Mouse (Mus musculus) regulatory T cell (primary cell): ENCODE results near the gene Gm5868.
"Not testable (repeated sequence)": the region's sequence is repeated elsewhere in the genome, so short reads cannot be mapped to it uniquely, and the experiment has no call there.

Source experiments
- in situ Hi-C: fragments of 300-600 bp; cut with MboI, MseI; formaldehyde crosslinking; loops from one replicate; pipeline ENCODE4 v1.15.1; 2025; ENCODE audit warnings: high pct_unique_total_duplicates

The Gm5868 gene

GRCm38 (mm10) chr5:72587192-72587681 lies at the start of gene Gm5868:
Gm5868 (minus strand) TSS chr5:72587551.
- in situ Hi-C loops, result no loop called here

- in situ Hi-C loops, result loop anchor here (5.0 to 25.0 kb wide), 2 partner anchors 79 to 1901 kb away; partner anchors contain the start of genes Fip1l1, Nfxl1 and Scfd2
Observed at GRCm38 (mm10) chr5:72636576-72636975, 49.2 kb upstream of the Gm5868 start.

- in situ Hi-C loops, result loop anchor here (5.0 to 25.0 kb wide), 2 partner anchors 79 to 1901 kb away; partner anchors contain the start of genes Fip1l1, Nfxl1 and Scfd2
Observed at GRCm38 (mm10) chr5:72636122-72636521, 48.8 kb upstream of the Gm5868 start.

GRCm38 (mm10) chr5:72634791-72635271 lies 47.5 kb upstream of the Gm5868 start:
- in situ Hi-C loops, result loop anchor here (5.0 to 25.0 kb wide), 2 partner anchors 78 to 1902 kb away; partner anchors contain the start of genes Fip1l1, Nfxl1 and Scfd2

- in situ Hi-C loops, result loop anchor here (25.0 kb wide), 1 partner anchor 1907 kb away; the partner anchor contains the start of genes Fip1l1 and Scfd2
Observed at GRCm38 (mm10) chr5:72630026-72630425, 42.7 kb upstream of the Gm5868 start.

GRCm38 (mm10) chr5:72621022-72621421 lies 33.7 kb upstream of the Gm5868 start:
- in situ Hi-C loops, result no loop called here

GRCm38 (mm10) chr5:72617413-72617812 lies 30.1 kb upstream of the Gm5868 start:
- in situ Hi-C loops, result no loop called here

GRCm38 (mm10) chr5:72603138-72603537 lies 15.8 kb upstream of the Gm5868 start:
- in situ Hi-C loops, result no loop called here

GRCm38 (mm10) chr5:72601006-72601405 lies 13.7 kb upstream of the Gm5868 start:
- in situ Hi-C loops, result no loop called here

GRCm38 (mm10) chr5:72586667-72587191 lies 622 bp downstream of the Gm5868 start:
- in situ Hi-C loops, result not testable (repeated sequence)

- in situ Hi-C loops, result not testable (repeated sequence)
Observed at GRCm38 (mm10) chr5:72586122-72586521, 1.2 kb downstream of the Gm5868 start.

GRCm38 (mm10) chr5:72580970-72581332 lies 6.4 kb downstream of the Gm5868 start, which contains the start of gene Zar1:
Zar1 (minus strand) TSS chr5:72581254.
- in situ Hi-C loops, result loop anchor here (5.0 kb wide), 1 partner anchor 431 kb away; no protein-coding TSS in a partner anchor

GRCm38 (mm10) chr5:72580088-72580969 lies 7.0 kb downstream of the Gm5868 start:
- in situ Hi-C loops, result loop anchor here (5.0 kb wide), 1 partner anchor 432 kb away; no protein-coding TSS in a partner anchor

- in situ Hi-C loops, result loop anchor here (5.0 kb wide), 1 partner anchor 67 kb away; no protein-coding TSS in a partner anchor
Observed at GRCm38 (mm10) chr5:72579599-72579998, 7.8 kb downstream of the Gm5868 start.

GRCm38 (mm10) chr5:72565621-72566020 lies 21.7 kb downstream of the Gm5868 start:
- in situ Hi-C loops, result no loop called here

GRCm38 (mm10) chr5:72563183-72563582 lies 24.2 kb downstream of the Gm5868 start:
- in situ Hi-C loops, result not testable (repeated sequence)

- in situ Hi-C loops, result no loop called here
Observed at GRCm38 (mm10) chr5:72560976-72561628, 26.2 kb downstream of the Gm5868 start.

GRCm38 (mm10) chr5:72559544-72560049 lies 27.8 kb downstream of the Gm5868 start, which contains the start of gene Nfxl1:
Nfxl1 (minus strand) TSS chr5:72559684.
- in situ Hi-C loops, result loop anchor here (5.0 kb wide), 1 partner anchor 78 kb away; no protein-coding TSS in a partner anchor

- in situ Hi-C loops, result loop anchor here (5.0 kb wide), 1 partner anchor 78 kb away; no protein-coding TSS in a partner anchor
Observed at GRCm38 (mm10) chr5:72558716-72559526, 28.4 kb downstream of the Gm5868 start.

- in situ Hi-C loops, result loop anchor here (5.0 kb wide), 1 partner anchor 81 kb away; no protein-coding TSS in a partner anchor
Observed at GRCm38 (mm10) chr5:72556245-72556644, 31.1 kb downstream of the Gm5868 start.
